Mouse (Mus musculus) lung, embryonic 16.5 days (tissue): ENCODE results near the gene Trim14. TPM values are rescaled to one million over a fixed set of nuclear protein-coding genes. Genes with fewer than 3 reads are reported as not detected.
"Not testable (repeated sequence)": the region's sequence is repeated elsewhere in the genome, so short reads cannot be mapped to it uniquely, and the experiment has no call there.

Experiments used
- ATAC-seq: fragments of 200-750 bp; cut with Nextera tagmentation; 2 replicates; pipeline ENCODE4 v1.8.0; 2017; ENCODE audit warnings: low read depth, mild to moderate bottlenecking, moderate library complexity
- H3K27ac ChIP-seq: fragments of 300-500 bp; sonication (generic); 2 replicates; pipeline ENCODE4 v1.5.1; 2014; ENCODE audit warnings: mild to moderate bottlenecking, control low read depth, low read length
- H3K27me3 ChIP-seq: fragments of 300-500 bp; sonication (generic); 2 replicates; pipeline ENCODE4 v1.6.1; 2014; ENCODE audit warnings: low read depth, low read length, mixed read lengths; ENCODE audit not compliant: control insufficient read depth, insufficient read depth
- H3K36me3 ChIP-seq: fragments of 300-500 bp; sonication (generic); 2 replicates; pipeline ENCODE4 v1.6.1; 2014; ENCODE audit warnings: low read length; ENCODE audit not compliant: control insufficient read depth, insufficient read depth
- H3K4me1 ChIP-seq: fragments of 300-500 bp; sonication (generic); replicated peaks from 2 replicates; pipeline ENCODE4 v1.6.1; 2014; ENCODE audit warnings: low read length, mixed read lengths; ENCODE audit not compliant: control insufficient read depth, insufficient read depth
- H3K4me2 ChIP-seq: fragments of 300-500 bp; sonication (generic); 2 replicates; pipeline ENCODE4 v1.6.1; 2014; ENCODE audit warnings: low read depth, low read length, control low read depth
- H3K4me3 ChIP-seq: fragments of 300-500 bp; sonication (generic); 2 replicates; pipeline ENCODE4 v1.5.1; 2014; ENCODE audit warnings: mild to moderate bottlenecking, low read length, control low read depth
- H3K9ac ChIP-seq: fragments of 300-500 bp; sonication (generic); 2 replicates; pipeline ENCODE4 v1.6.1; 2014; ENCODE audit warnings: low read length, control low read depth
- H3K9me3 ChIP-seq: fragments of 300-500 bp; sonication (generic); 2 replicates; pipeline ENCODE4 v1.6.1; 2016; ENCODE audit warnings: low read length; ENCODE audit not compliant: control insufficient read depth
- WGBS: fragments of 180-500 bp; shearing (Covaris S2); extraction: QIAGEN DNeasy Blood & Tissue Kit; methylation state at CpG from one replicate; pipeline ENCODE4 v1.1.7; 2014; 5-methylcytosine and 5-hydroxymethylcytosine counted together
- polyA plus RNA-seq: library from polyadenylated mRNA; unstranded; fragments of >200 nt; fragmentation: Nextera tagmentation; extraction: Ambion mirVana; gene quantifications from 2 replicates; pipeline ENCODE4 v1.2.1, GENCODE M21; 2015

Trim14 gene
- polyA plus RNA-seq, 1 experiment from 2014 or later: 3.4 TPM

GRCm38 (mm10) chr4:46575509-46576284 is 39.8 kb upstream of the Trim14 start:
- H3K4me2 ChIP-seq, H3K4me1 ChIP-seq, H3K27me3 ChIP-seq, H3K27ac ChIP-seq, ATAC-seq, H3K9me3 ChIP-seq, H3K9ac ChIP-seq, H3K4me3 ChIP-seq, H3K36me3 ChIP-seq: not testable (repeated sequence)
- 85% methylated on average over 6 of the region's 10 CpGs for WGBS

GRCm38 (mm10) chr4:46574841-46575240 is 38.9 kb upstream of the Trim14 start:
- WGBS: 54% methylated on average over 10 of the region's 12 CpGs
- Histone ChIP-seq H3K4me2 (no peak overlapping the region), H3K9me3 (peaks cover 3% of the 10 kb centered on the region; the same call in 1 of the 2 replicates), H3K27me3 (no peaks in the 10 kb centered on the region), H3K4me1 (no peaks in the 10 kb centered on the region), H3K36me3 (no peaks in the 10 kb centered on the region), H3K4me3 (no peak overlapping the region), H3K27ac (no peak overlapping the region), H3K9ac (no peak overlapping the region)
- no peak for ATAC-seq

GRCm38 (mm10) chr4:46574024-46574753 is 38.2 kb upstream of the Trim14 start:
- Histone ChIP-seq H3K27me3 (no peaks in the 10 kb centered on the region), H3K9ac (no peak overlapping the region), H3K4me1 (no peaks in the 10 kb centered on the region), H3K27ac (no peak overlapping the region), H3K36me3 (no peaks in the 10 kb centered on the region), H3K4me2 (no peak overlapping the region), H3K4me3 (no peak overlapping the region), H3K9me3 (peaks cover 3% of the 10 kb centered on the region; the same call in 1 of the 2 replicates)
- WGBS: 28% methylated on average over 9 of the region's 9 CpGs
- ATAC-seq: no peak

GRCm38 (mm10) chr4:46572616-46573015 is 36.7 kb upstream of the Trim14 start:
- H3K4me1 ChIP-seq: no peaks in the 10 kb centered on the region
- WGBS: 63% methylated on average over 4 of the region's 4 CpGs
- H3K4me2 ChIP-seq: no peak overlapping the region
- no peaks in the 10 kb centered on the region for H3K27me3 ChIP-seq
- H3K9me3 ChIP-seq: no peaks in the 10 kb centered on the region
- no peak overlapping the region for H3K27ac ChIP-seq
- no peak for ATAC-seq
- H3K36me3 ChIP-seq: no peaks in the 10 kb centered on the region
- H3K9ac ChIP-seq: no peak overlapping the region
- H3K4me3 ChIP-seq: no peak overlapping the region

- H3K4me2 ChIP-seq: no peak overlapping the region
- ATAC-seq: no peak
- no peaks in the 10 kb centered on the region for H3K9me3 ChIP-seq
- WGBS: 85% methylated on average over 9 of the region's 9 CpGs
- H3K27ac ChIP-seq: no peak overlapping the region
- H3K27me3 ChIP-seq: no peaks in the 10 kb centered on the region
- H3K36me3 ChIP-seq: no peaks in the 10 kb centered on the region
- no peaks in the 10 kb centered on the region for H3K4me1 ChIP-seq
- no peak overlapping the region for H3K9ac ChIP-seq
- no peak overlapping the region for H3K4me3 ChIP-seq
Observed at GRCm38 (mm10) chr4:46571744-46572143, 35.8 kb upstream of the Trim14 start.

GRCm38 (mm10) chr4:46569671-46570070 is 33.7 kb upstream of the Trim14 start:
- Histone ChIP-seq H3K9ac (no peak overlapping the region), H3K27me3 (no peaks in the 10 kb centered on the region), H3K4me1 (no peaks in the 10 kb centered on the region), H3K4me3 (no peak overlapping the region), H3K9me3 (no peaks in the 10 kb centered on the region), H3K4me2 (no peak overlapping the region), H3K36me3 (no peaks in the 10 kb centered on the region), H3K27ac (no peak overlapping the region)
- no peak for ATAC-seq
- WGBS: 45% methylated on average over 5 of the region's 5 CpGs

- no peak overlapping the region for H3K4me2 ChIP-seq
- no peak overlapping the region for H3K27ac ChIP-seq
- H3K9ac ChIP-seq: no peak overlapping the region
- H3K4me1 ChIP-seq: no peaks in the 10 kb centered on the region
- H3K4me3 ChIP-seq: no peak overlapping the region
- 83% methylated on average over 8 of the region's 8 CpGs for WGBS
- H3K36me3 ChIP-seq: no peaks in the 10 kb centered on the region
- no peak for ATAC-seq
- H3K9me3 ChIP-seq: no peaks in the 10 kb centered on the region
- H3K27me3 ChIP-seq: no peaks in the 10 kb centered on the region
Observed at GRCm38 (mm10) chr4:46568169-46568568, 32.2 kb upstream of the Trim14 start.

- 74% methylated on average over 8 of the region's 8 CpGs for WGBS
- no peak for ATAC-seq
- no peaks in the 10 kb centered on the region for H3K9me3 ChIP-seq
- H3K4me3 ChIP-seq: no peak overlapping the region
- H3K27me3 ChIP-seq: no peaks in the 10 kb centered on the region
- no peak overlapping the region for H3K4me2 ChIP-seq
- H3K4me1 ChIP-seq: no peaks in the 10 kb centered on the region
- no peak overlapping the region for H3K9ac ChIP-seq
- H3K36me3 ChIP-seq: no peaks in the 10 kb centered on the region
- no peak overlapping the region for H3K27ac ChIP-seq
Observed at GRCm38 (mm10) chr4:46566931-46567671, 31.2 kb upstream of the Trim14 start.

- no peak for ATAC-seq
- WGBS: 80% methylated on average over 4 of the region's 4 CpGs
Observed at GRCm38 (mm10) chr4:46565393-46565955, 29.5 kb upstream of the Trim14 start.

More at GRCm38 (mm10) chr4:46565393-46565955, 29.5 kb upstream of the Trim14 start:
- Histone ChIP-seq H3K27me3 (no peaks in the 10 kb centered on the region), H3K4me1 (no peaks in the 10 kb centered on the region), H3K9me3 (no peaks in the 10 kb centered on the region), H3K9ac (no peak overlapping the region), H3K4me2 (no peak overlapping the region), H3K27ac (no peak overlapping the region), H3K36me3 (no peaks in the 10 kb centered on the region), H3K4me3 (no peak overlapping the region)
